Mouse (Mus musculus) naive thymus-derived CD4-positive, alpha-beta T cell, adult 2 months (primary cell): ENCODE measurements around the gene Ttyh2.
"Not testable (repeated sequence)": the region's sequence is repeated elsewhere in the genome, so short reads cannot be mapped to it uniquely, and the experiment has no call there.

Experiments
- DNase-seq: peaks from one replicate; pipeline ENCODE4 v3.0.0-alpha.2; 2011; ENCODE audit warnings: low read depth

Gene Ttyh2

GRCm38 (mm10) chr11:114662161-114662560 is 13.1 kb upstream of the Ttyh2 start:
- DNase-seq = no peak

GRCm38 (mm10) chr11:114662746-114663362 is 12.4 kb upstream of the Ttyh2 start:
- peak; percentile 74 for DNase-seq

- DNase-seq = no peak
Measured at GRCm38 (mm10) chr11:114664164-114664563, 11.1 kb upstream of the Ttyh2 start.

GRCm38 (mm10) chr11:114665463-114665862 is 9.8 kb upstream of the Ttyh2 start:
- no peak for DNase-seq

- DNase-seq = no peak
Measured at GRCm38 (mm10) chr11:114666786-114667185, 8.4 kb upstream of the Ttyh2 start.

GRCm38 (mm10) chr11:114667236-114667931 is 7.8 kb upstream of the Ttyh2 start:
- DNase-seq = no peak

- DNase-seq = peak; percentile 71
Measured at GRCm38 (mm10) chr11:114667932-114668285, 7.3 kb upstream of the Ttyh2 start.

- DNase-seq = peak; percentile 98
Measured at GRCm38 (mm10) chr11:114668301-114668710, 6.9 kb upstream of the Ttyh2 start, which contains the start of gene Rpl38. Gene Rpl38 (plus strand): TSS chr11:114668524.

- DNase-seq = peak; percentile 85
Measured at GRCm38 (mm10) chr11:114668741-114669623, 6.2 kb upstream of the Ttyh2 start.

- peak; percentile 52 for DNase-seq
Measured at GRCm38 (mm10) chr11:114669651-114670168, 5.5 kb upstream of the Ttyh2 start.

GRCm38 (mm10) chr11:114671147-114671546 is 4.1 kb upstream of the Ttyh2 start:
- no peak for DNase-seq

- DNase-seq = peak; percentile 78
Measured at GRCm38 (mm10) chr11:114672794-114673718, 2.2 kb upstream of the Ttyh2 start.

GRCm38 (mm10) chr11:114673719-114674050 is 1.5 kb upstream of the Ttyh2 start:
- no peak for DNase-seq

- no peak for DNase-seq
Measured at GRCm38 (mm10) chr11:114674180-114674579, 1.1 kb upstream of the Ttyh2 start.

- DNase-seq = not testable (repeated sequence)
Measured at GRCm38 (mm10) chr11:114674796-114675195, 435 bp upstream of the Ttyh2 start.

- DNase-seq = no peak
Measured at GRCm38 (mm10) chr11:114675826-114676401, 683 bp downstream of the Ttyh2 start.

- DNase-seq = no peak
Measured at GRCm38 (mm10) chr11:114676431-114676830, 1.2 kb downstream of the Ttyh2 start.

GRCm38 (mm10) chr11:114676896-114677530 is 1.8 kb downstream of the Ttyh2 start:
- no peak for DNase-seq

- no peak for DNase-seq
Measured at GRCm38 (mm10) chr11:114679582-114679981, 4.4 kb downstream of the Ttyh2 start.

GRCm38 (mm10) chr11:114680291-114680690 is 5.1 kb downstream of the Ttyh2 start:
- DNase-seq = no peak

- DNase-seq = no peak
Measured at GRCm38 (mm10) chr11:114681054-114681453, 5.8 kb downstream of the Ttyh2 start.
